Mouse (Mus musculus) intestine, embryonic 15.5 days (tissue): ENCODE results near the gene Pin1. TPM values are rescaled to one million over a fixed set of nuclear protein-coding genes. Genes with fewer than 3 reads are reported as not detected.

Experiments
- ATAC-seq: fragments of 200-750 bp; cut with Nextera tagmentation; 2 replicates; pipeline ENCODE4 v1.8.0; 2017; ENCODE audit warnings: moderate TSS enrichment, moderate library complexity
- H3K27ac ChIP-seq: fragments of 300-500 bp; sonication (generic); 2 replicates; pipeline ENCODE4 v1.5.1; 2015; ENCODE audit warnings: mild to moderate bottlenecking, inconsistent platforms
- H3K27me3 ChIP-seq: fragments of 300-500 bp; sonication (generic); replicated peaks from 2 replicates; pipeline ENCODE4 v1.6.1; 2015; ENCODE audit warnings: inconsistent platforms
- H3K36me3 ChIP-seq: fragments of 300-500 bp; sonication (generic); 2 replicates; pipeline ENCODE4 v1.6.1; 2015; ENCODE audit warnings: inconsistent platforms
- H3K4me1 ChIP-seq: fragments of 300-500 bp; sonication (generic); replicated peaks from 2 replicates; pipeline ENCODE4 v1.6.1; 2015; ENCODE audit warnings: inconsistent platforms
- H3K4me2 ChIP-seq: fragments of 300-500 bp; sonication (generic); replicated peaks from 2 replicates; pipeline ENCODE4 v1.6.1; 2015; ENCODE audit warnings: mild to moderate bottlenecking, inconsistent platforms
- H3K4me3 ChIP-seq: fragments of 300-500 bp; sonication (generic); replicated peaks from 2 replicates; pipeline ENCODE4 v1.5.1; 2015; ENCODE audit warnings: inconsistent platforms
- H3K9ac ChIP-seq: fragments of 300-500 bp; sonication (generic); 2 replicates; pipeline ENCODE4 v1.6.1; 2015; ENCODE audit warnings: inconsistent platforms
- H3K9me3 ChIP-seq: fragments of 300-500 bp; sonication (generic); 2 replicates; pipeline ENCODE4 v1.6.1; 2016; ENCODE audit warnings: inconsistent platforms
- WGBS: fragments of 180-500 bp; shearing (Covaris S2); methylation state at CpG from one replicate; pipeline ENCODE4 v1.1.7; 2015; 5-methylcytosine and 5-hydroxymethylcytosine counted together
- polyA plus RNA-seq: library from polyadenylated mRNA; unstranded; fragments of >200 nt; fragmentation: Nextera tagmentation; extraction: Ambion mirVana; gene quantifications from 2 replicates; pipeline ENCODE4 v1.2.1, GENCODE M21; 2015

Pin1 gene
- polyA plus RNA-seq, 1 experiment from 2014 or later = 44.1 TPM

DNA sequence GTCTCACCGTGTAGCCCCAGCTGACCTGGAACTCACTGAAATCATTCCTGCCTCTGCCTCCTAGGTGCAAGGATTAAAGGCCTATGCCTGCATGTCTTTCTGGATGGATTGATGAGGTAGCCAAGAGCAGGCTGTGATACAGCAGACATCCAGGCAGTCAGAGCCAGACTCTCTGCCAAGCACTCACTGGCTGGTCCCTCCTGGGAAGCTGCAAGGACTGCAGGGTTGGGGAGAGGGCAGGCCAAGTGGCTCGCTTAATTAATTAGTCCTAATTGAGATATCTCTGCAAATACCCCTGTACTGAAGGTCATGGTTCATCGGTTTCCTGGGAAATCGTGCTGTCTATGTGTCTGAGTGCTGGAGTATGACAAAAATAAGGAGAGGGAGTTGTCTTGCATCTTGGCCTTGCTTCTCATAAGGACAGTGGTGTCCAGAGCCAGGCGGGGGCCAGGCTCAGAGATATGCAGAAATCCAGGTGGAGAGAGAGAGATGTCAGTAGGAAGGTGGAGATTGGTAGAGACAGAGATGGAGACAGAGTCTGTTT lies 61.1 kb downstream of the Pin1 start:
- 73% methylated on average over 5 of the region's 5 CpGs for WGBS
- Histone ChIP-seq H3K27ac (no peak overlapping the region), H3K27me3 (no peaks in the 10 kb centered on the region), H3K4me3 (no peak overlapping the region), H3K9me3 (no peaks in the 10 kb centered on the region), H3K36me3 (no peaks in the 10 kb centered on the region), H3K9ac (no peak overlapping the region), H3K4me1 (no peaks in the 10 kb centered on the region), H3K4me2 (no peak overlapping the region)
- ATAC-seq = no peak

DNA sequence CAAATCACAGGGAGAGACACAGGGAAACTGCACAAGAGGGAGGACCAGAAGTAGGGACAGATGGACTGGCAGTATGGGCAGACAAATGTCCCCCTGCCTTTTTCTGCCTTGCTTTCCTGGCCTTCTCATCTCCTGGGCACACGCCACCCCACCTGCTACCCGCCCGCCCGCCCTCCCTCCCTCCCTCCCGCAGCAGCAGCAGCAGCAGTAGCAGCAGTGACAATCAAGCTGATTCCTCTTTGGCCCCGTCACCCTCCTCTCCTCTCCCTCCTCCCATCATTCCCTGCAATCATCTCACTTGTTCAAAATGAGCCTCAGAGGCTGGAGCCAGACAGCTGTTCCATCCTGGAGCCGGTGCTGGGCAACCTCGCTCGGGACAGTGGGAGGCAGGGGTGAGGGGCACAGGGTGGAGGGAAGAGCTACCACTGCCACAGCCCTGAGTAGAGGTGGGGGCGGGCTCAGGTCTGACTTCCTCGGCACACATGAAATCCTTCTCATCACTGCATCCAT lies 61.6 kb downstream of the Pin1 start:
- ATAC-seq = no peak
- Histone ChIP-seq H3K27me3 (no peaks in the 10 kb centered on the region), H3K4me3 (no peak overlapping the region), H3K9me3 (no peaks in the 10 kb centered on the region), H3K9ac (no peak overlapping the region), H3K4me2 (no peak overlapping the region), H3K4me1 (no peaks in the 10 kb centered on the region), H3K27ac (no peak overlapping the region), H3K36me3 (no peaks in the 10 kb centered on the region)
- WGBS = 39% methylated on average over 10 of the region's 11 CpGs

GRCm38 (mm10) chr9:20715332-20715731 lies 63.4 kb downstream of the Pin1 start:
- no peaks in the 10 kb centered on the region for H3K36me3 ChIP-seq
- H3K9ac ChIP-seq = no peak overlapping the region
- no peak overlapping the region for H3K4me3 ChIP-seq
- no peak overlapping the region for H3K4me2 ChIP-seq
- H3K4me1 ChIP-seq = no peaks in the 10 kb centered on the region
- no peaks in the 10 kb centered on the region for H3K9me3 ChIP-seq
- WGBS = 65% methylated on average over 7 of the region's 7 CpGs
- no peak overlapping the region for H3K27ac ChIP-seq
- no peaks in the 10 kb centered on the region for H3K27me3 ChIP-seq
- ATAC-seq = no peak

Other genes starting within 250 kb of the Pin1 start
- gene Zfp26, start 191.9 kb upstream of the Pin1 start, polyA plus RNA-seq = 11.9 and 14.7 TPM in 2 replicates
- gene Zfp426, start 159.3 kb upstream of the Pin1 start, polyA plus RNA-seq = 15.1 and 15.7 TPM in 2 replicates
- 55.1 and 62.4 TPM in 2 replicates for gene Zfp266, start 130.7 kb upstream of the Pin1 start, polyA plus RNA-seq
- gene Zfp846, start 70.8 kb upstream of the Pin1 start, polyA plus RNA-seq = 12.0 and 13.8 TPM in 2 replicates
- 356 and 399 TPM in 2 replicates for gene Ubl5, start 9.2 kb upstream of the Pin1 start, polyA plus RNA-seq
- gene Fbxl12, start 7.3 kb upstream of the Pin1 start, polyA plus RNA-seq = 14.7 and 16.4 TPM in 2 replicates
- gene Olfm2, start 94.3 kb downstream of the Pin1 start, polyA plus RNA-seq = 8.1 and 8.8 TPM in 2 replicates
- 2.7 and 2.8 TPM in 2 replicates for gene Col5a3, start 163.0 kb downstream of the Pin1 start, polyA plus RNA-seq
- not detected in 2 replicates for gene Rdh8, start 166.4 kb downstream of the Pin1 start, polyA plus RNA-seq
- gene A230050P20Rik, start 216.5 kb downstream of the Pin1 start, polyA plus RNA-seq = 15.0 and 19.8 TPM in 2 replicates
- 8.3 and 10.7 TPM in 2 replicates for gene Angptl6, start 227.6 kb downstream of the Pin1 start, polyA plus RNA-seq
- 91.6 and 95.5 TPM in 2 replicates for gene Ppan, start 236.1 kb downstream of the Pin1 start, polyA plus RNA-seq
- 292 and 319 TPM in 2 replicates for gene Eif3g, start 246.5 kb downstream of the Pin1 start, polyA plus RNA-seq